Mouse (Mus musculus) cortical plate, adult 2 months (tissue): Measurements from ENCODE around the gene Mrnip.

Experiments
- CTCF ChIP-seq: fragments of 200-500 bp; IDR thresholded peaks from 2 replicates; pipeline ENCODE4 v1.5.1; 2011; ENCODE audit warnings: mild to moderate bottlenecking, control low read depth, low read length; ENCODE audit not compliant: insufficient read depth; ENCODE audit errors: extremely low read depth
- POLR2A ChIP-seq: fragments of 200-500 bp; IDR thresholded peaks from 2 replicates; pipeline ENCODE4 v1.6.1; 2011; ENCODE audit warnings: mild to moderate bottlenecking, low read length, control low read depth; ENCODE audit not compliant: insufficient read depth; ENCODE audit errors: extremely low read depth

GRCm38 (mm10) chr11:50240235-50240911 lies 66.1 kb downstream of the Mrnip start:
- TF ChIP-seq POLR2A, result no peak
- TF ChIP-seq CTCF, result no peak
